Mouse (Mus musculus) urinary bladder, adult 18-20 months (tissue): Measurements from ENCODE around the gene Mlh3.

Source experiments
- DNase-seq, 2 experiments: peaks; one replicate each; pipeline ENCODE4 v3.0.0; 2022; ENCODE audit warnings: low spot score in 2 of 2, mixed read lengths in 2 of 2

Mlh3 gene

GRCm38 (mm10) chr12:85192461-85193108, 77.8 kb downstream of the Mlh3 start:
- DNase-seq = peak; percentile 53 to 55

- DNase-seq = no peak
Measured at GRCm38 (mm10) chr12:85190290-85190689, 80.1 kb downstream of the Mlh3 start.

- DNase-seq = no peak
Measured at GRCm38 (mm10) chr12:85186361-85186760, 84.0 kb downstream of the Mlh3 start.

- no peak for DNase-seq
Measured at GRCm38 (mm10) chr12:85185810-85186209, 84.6 kb downstream of the Mlh3 start.
